Comparison of ENCODE assay signal across 9 mouse cellular contexts in genomic region chr4:130306796-130307630, GRCm38 (mm10). TPM values are rescaled to one million over a fixed set of nuclear protein-coding genes. Genes with fewer than 3 reads are reported as not detected.
DNase-seq lines count a peak whose midpoint lies in the region; ATAC-seq and TF ChIP-seq lines count a peak whose summit lies in the region.
"Had no signal": no experiment of that assay in that cellular context is flagged by ENCODE, and none has a peak within 500 bp of the region (broad histone marks: within the 10 kb centered on the region; RNA-seq: fewer than 3 reads in every experiment).

No protein-coding gene starts in this region.

- H3K9me3 ChIP-seq in lung, embryonic 14.5 days (ENCODE audit: low read depth, low read length): no peaks in the 10 kb centered on the region
- H3K9me3 ChIP-seq in forebrain, embryonic 12.5 days: no peaks in the 10 kb centered on the region
- H3K9me3 ChIP-seq in limb, embryonic 12.5 days: no peaks in the 10 kb centered on the region

- H3K36me3 ChIP-seq in lung, embryonic 14.5 days (ENCODE audit: insufficient read depth): no peaks in the 10 kb centered on the region
- no peaks in the 10 kb centered on the region for H3K36me3 ChIP-seq in forebrain, embryonic 12.5 days (replicated peaks)
- H3K36me3 ChIP-seq in limb, embryonic 12.5 days: no peaks in the 10 kb centered on the region

- no peak overlapping the region for H3K4me3 ChIP-seq in lung, embryonic 14.5 days (ENCODE audit: low read depth, low read length)
- H3K4me3 ChIP-seq in forebrain, embryonic 12.5 days (replicated peaks): 0 out of 2 replicates have a peak overlapping the region, but pooled peaks have one; percentile 50
- 0 out of 2 replicates have a peak overlapping the region, but pooled peaks have one; percentile 50 for H3K4me3 ChIP-seq in limb, embryonic 12.5 days (replicated peaks)

- intact Hi-C loops in heart, postnatal 14 days (cut with DNase I): no loop called here

- no peak overlapping the region for H3K9ac ChIP-seq in lung, embryonic 14.5 days
- H3K9ac ChIP-seq in forebrain, embryonic 12.5 days: no peak overlapping the region
- H3K9ac ChIP-seq in limb, embryonic 12.5 days (replicated peaks): no peak overlapping the region; the same call in 1 of the 2 replicates

- H3K27me3 ChIP-seq in lung, embryonic 14.5 days (ENCODE audit: insufficient read depth, low read length): peaks cover 42% of the 10 kb centered on the region
- H3K27me3 ChIP-seq in forebrain, embryonic 12.5 days: peaks cover 66% of the 10 kb centered on the region
- peaks cover 73% of the 10 kb centered on the region for H3K27me3 ChIP-seq in limb, embryonic 12.5 days

- H3K4me2 ChIP-seq in lung, embryonic 14.5 days: peak overlapping the region; percentile 93; the same call in 1 of the 2 replicates
- 0 out of 2 replicates have a peak overlapping the region, but pooled peaks have one; percentile 97 for H3K4me2 ChIP-seq in forebrain, embryonic 12.5 days
- peak overlapping the region; percentile 94; the same call in 1 of the 2 replicates for H3K4me2 ChIP-seq in limb, embryonic 12.5 days

- no peaks in the 10 kb centered on the region for H3K4me1 ChIP-seq in lung, embryonic 14.5 days (ENCODE audit: insufficient read depth)
- H3K4me1 ChIP-seq in forebrain, embryonic 12.5 days: peaks cover 19% of the 10 kb centered on the region
- H3K4me1 ChIP-seq in limb, embryonic 12.5 days (replicated peaks): peaks cover 22% of the 10 kb centered on the region

- ATAC-seq in lung, embryonic 14.5 days (ENCODE audit: insufficient read depth): no peak
- ATAC-seq in forebrain, embryonic 12.5 days (ENCODE audit: low FRiP score): no peak
- ATAC-seq in limb, embryonic 12.5 days (ENCODE audit: insufficient number of reproducible peaks, insufficient read depth, low FRiP score, low TSS enrichment, low read depth): no peak

- TF ChIP-seq CTCF in lung, embryonic 14.5 days (IDR thresholded peaks at IDR 0.05; ENCODE audit: low read depth): no peak

- H3K27ac ChIP-seq in lung, embryonic 14.5 days (ENCODE audit: low read depth): no peak overlapping the region
- no peak overlapping the region for H3K27ac ChIP-seq in forebrain, embryonic 12.5 days
- H3K27ac ChIP-seq in limb, embryonic 12.5 days: no peak overlapping the region

- no peak for DNase-seq in lung, embryonic 14.5 days
- no peak for DNase-seq in lung, postnatal 25 days (ENCODE audit: low spot score)
- peak; percentile 61 to 79 for DNase-seq in heart, postnatal 14 days
- no peak for DNase-seq in natural killer cell, adult 2 months (ENCODE audit: low spot score in 2 of 2)
- no peak for DNase-seq in embryo, embryonic 11 days
- no peak for DNase-seq in layer of hippocampus, adult 11-12 months (ENCODE audit: low spot score)

- WGBS in lung, embryonic 14.5 days: 71% methylated on average over 10 of the region's 10 CpGs
- WGBS in forebrain, embryonic 12.5 days: 76% methylated on average over 10 of the region's 10 CpGs
- 73% methylated on average over 10 of the region's 10 CpGs for WGBS in limb, embryonic 12.5 days

RNA-seq across cellular contexts. Expression of gene Fabp3, which starts 1.4 kb away (rescaled TPM):
- 4.7 and 28.1 TPM in 2 replicates for polyA plus RNA-seq in lung, embryonic 14.5 days (2014; fragmentation: Nextera tagmentation; extraction: Ambion mirVana)
- polyA plus RNA-seq in forebrain, embryonic 12.5 days (2016; fragmentation: Nextera tagmentation; extraction: Ambion mirVana): 18.8 and 22.3 TPM in 2 replicates
- 1,000 to 10,000 TPM; 5,520 to 6,453 TPM for total RNA-seq in heart, postnatal 14 days (2021)
- 11.3 and 14.1 TPM in 2 replicates for polyA plus RNA-seq in limb, embryonic 12.5 days (2016; fragmentation: Nextera tagmentation; extraction: Ambion mirVana)
- total RNA-seq: hematopoietic stem cell, adult 5-6 weeks had no signal

RNA-seq across cellular contexts. Expression of gene Gm10570, which starts 1.5 kb away (rescaled TPM):
- not detected in 2 replicates for polyA plus RNA-seq in lung, embryonic 14.5 days (2014; fragmentation: Nextera tagmentation; extraction: Ambion mirVana)
- not detected in 2 replicates for polyA plus RNA-seq in forebrain, embryonic 12.5 days (2016; fragmentation: Nextera tagmentation; extraction: Ambion mirVana)
- 1 to 10 TPM in 1 of 2 experiments, not detected in 1; 1.0 TPM for total RNA-seq in heart, postnatal 14 days (2021)
- not detected in 2 replicates for polyA plus RNA-seq in limb, embryonic 12.5 days (2016; fragmentation: Nextera tagmentation; extraction: Ambion mirVana)
- total RNA-seq: hematopoietic stem cell, adult 5-6 weeks had no signal

RNA-seq across cellular contexts. Expression of gene Serinc2, which starts 28.0 kb away (rescaled TPM):
- polyA plus RNA-seq in lung, embryonic 14.5 days (2014; fragmentation: Nextera tagmentation; extraction: Ambion mirVana): 18.2 and 22.2 TPM in 2 replicates
- 88.9 and 95.5 TPM in 2 replicates for polyA plus RNA-seq in forebrain, embryonic 12.5 days (2016; fragmentation: Nextera tagmentation; extraction: Ambion mirVana)
- total RNA-seq in heart, postnatal 14 days (2021): 1 to 10 TPM; 3.1 to 3.3 TPM
- polyA plus RNA-seq in limb, embryonic 12.5 days (2016; fragmentation: Nextera tagmentation; extraction: Ambion mirVana): 199 and 205 TPM in 2 replicates
- total RNA-seq: hematopoietic stem cell, adult 5-6 weeks had no signal

RNA-seq across cellular contexts. Expression of gene Zcchc17, which starts 52.7 kb away (rescaled TPM):
- polyA plus RNA-seq in lung, embryonic 14.5 days (2014; fragmentation: Nextera tagmentation; extraction: Ambion mirVana): 70.6 and 76.8 TPM in 2 replicates
- 74.2 and 78.4 TPM in 2 replicates for polyA plus RNA-seq in forebrain, embryonic 12.5 days (2016; fragmentation: Nextera tagmentation; extraction: Ambion mirVana)
- total RNA-seq in heart, postnatal 14 days (2021): 10 to 100 TPM; 21.4 to 24.9 TPM
- 73.9 and 76.8 TPM in 2 replicates for polyA plus RNA-seq in limb, embryonic 12.5 days (2016; fragmentation: Nextera tagmentation; extraction: Ambion mirVana)

RNA-seq across cellular contexts. Expression of gene Snrnp40, which starts 52.9 kb away (rescaled TPM):
- polyA plus RNA-seq in lung, embryonic 14.5 days (2014; fragmentation: Nextera tagmentation; extraction: Ambion mirVana): 186 and 199 TPM in 2 replicates
- 196 and 203 TPM in 2 replicates for polyA plus RNA-seq in forebrain, embryonic 12.5 days (2016; fragmentation: Nextera tagmentation; extraction: Ambion mirVana)
- total RNA-seq in heart, postnatal 14 days (2021): 10 to 100 TPM; 18.5 to 19.6 TPM
- 200 and 212 TPM in 2 replicates for polyA plus RNA-seq in limb, embryonic 12.5 days (2016; fragmentation: Nextera tagmentation; extraction: Ambion mirVana)

Comparison
In these comparisons a context has a peak if more than half of its experiments do, and no peak if none do; other contexts are left out.
1. DNase-seq: peak in heart, postnatal 14 days (2 of 2); none in lung, embryonic 14.5 days (single experiment), lung, postnatal 25 days (single experiment), natural killer cell, adult 2 months (0 of 2), embryo, embryonic 11 days (single experiment) and layer of hippocampus, adult 11-12 months (single experiment).
2. Peak in every context shown above with its lines, with median percentiles within 50 percentile points of each other: H3K4me2 ChIP-seq.